8 mouse cellular contexts compared by ENCODE assay signal in genomic region chr11:98022253-98022554, GRCm38 (mm10). TPM values are rescaled to one million over a fixed set of nuclear protein-coding genes. Genes with fewer than 3 reads are reported as not detected.
DNase-seq lines count a peak whose midpoint lies in the region; ATAC-seq and TF ChIP-seq lines count a peak whose summit lies in the region.

No protein-coding gene starts in this region.

- DNase-seq in lung, adult 2 months: no peak
- no peak for DNase-seq in lung, adult 18-20 months
- no peak for DNase-seq in embryonic facial prominence, embryonic 14.5 days (ENCODE audit: low spot score)
- DNase-seq in thymus, postnatal 36 days: no peak
- DNase-seq in adrenal gland, postnatal 36 days: no peak
- DNase-seq in ovary, postnatal 14 days (ENCODE audit: low spot score): no peak

- H3K4me2 ChIP-seq in embryonic facial prominence, embryonic 14.5 days (ENCODE audit: low read depth, low read length): peak overlapping the region; percentile 88
- peak overlapping the region; percentile 98 for H3K4me2 ChIP-seq in intestine, embryonic 15.5 days (replicated peaks)
- H3K4me2 ChIP-seq in myocyte (ENCODE audit: low read depth): peak overlapping the region; percentile 91

- no peaks in the 10 kb centered on the region for H3K9me3 ChIP-seq in embryonic facial prominence, embryonic 14.5 days (ENCODE audit: control insufficient read depth, low read length)
- H3K9me3 ChIP-seq in intestine, embryonic 15.5 days: no peaks in the 10 kb centered on the region

- H3ac ChIP-seq in myocyte (ENCODE audit: control insufficient read depth, insufficient read length): peak overlapping the region; percentile 60

- peaks cover 8% of the 10 kb centered on the region for H3K4me1 ChIP-seq in lung, adult 2 months (ENCODE audit: control insufficient read depth, insufficient read depth, low read length)
- H3K4me1 ChIP-seq in embryonic facial prominence, embryonic 14.5 days (ENCODE audit: control insufficient read depth, insufficient read depth, low read length): peaks cover 34% of the 10 kb centered on the region
- H3K4me1 ChIP-seq in intestine, embryonic 15.5 days (replicated peaks): peaks cover 32% of the 10 kb centered on the region

- no peak; the same call in 1 of the 2 replicates for ATAC-seq in embryonic facial prominence, embryonic 14.5 days (ENCODE audit: low read depth)
- ATAC-seq in intestine, embryonic 15.5 days: no peak; the same call in 1 of the 2 replicates

- peaks cover 11% of the 10 kb centered on the region for H3K36me3 ChIP-seq in embryonic facial prominence, embryonic 14.5 days (ENCODE audit: control insufficient read depth, insufficient read depth, low read length)
- 0 out of 2 replicates have a peak, but pooled peaks cover 2% of the 10 kb centered on the region for H3K36me3 ChIP-seq in intestine, embryonic 15.5 days
- peaks cover 18% of the 10 kb centered on the region for H3K36me3 ChIP-seq in myocyte (ENCODE audit: control insufficient read depth, insufficient read depth)

- peak overlapping the region; percentile 81 for H3K9ac ChIP-seq in embryonic facial prominence, embryonic 14.5 days (ENCODE audit: low read depth, low read length)
- H3K9ac ChIP-seq in intestine, embryonic 15.5 days: peak overlapping the region; percentile 85

- H3K27me3 ChIP-seq in embryonic facial prominence, embryonic 14.5 days (replicated peaks; ENCODE audit: control insufficient read depth, insufficient read depth, low read length): no peaks in the 10 kb centered on the region
- no peaks in the 10 kb centered on the region for H3K27me3 ChIP-seq in intestine, embryonic 15.5 days (replicated peaks)
- no peaks in the 10 kb centered on the region for H3K27me3 ChIP-seq in myocyte (ENCODE audit: control insufficient read depth, insufficient read depth, insufficient read length)

- no peak for TF ChIP-seq POLR2A in lung, adult 2 months (IDR thresholded peaks at IDR 0.05; ENCODE audit: borderline replicate concordance, extremely low read depth, low read depth, low read length)
- no peak for TF ChIP-seq POLR2A in myocyte (IDR thresholded peaks at IDR 0.05; ENCODE audit: insufficient read length, low read depth)

- TF ChIP-seq CTCF in lung, adult 2 months (IDR thresholded peaks at IDR 0.05; ENCODE audit: insufficient read depth, low read length): no peak

- H3K4me3 ChIP-seq in lung, adult 2 months (replicated peaks; ENCODE audit: extremely low read depth, low read depth, low read length): peak overlapping the region; percentile 75
- peak overlapping the region; percentile 72 for H3K4me3 ChIP-seq in embryonic facial prominence, embryonic 14.5 days (ENCODE audit: low read depth, low read length)
- peak overlapping the region; percentile 77 for H3K4me3 ChIP-seq in intestine, embryonic 15.5 days (replicated peaks)
- peak overlapping the region; percentile 96 for H3K4me3 ChIP-seq in myocyte

- peaks cover 19% of the 10 kb centered on the region for H3K79me2 ChIP-seq in myocyte (ENCODE audit: control insufficient read depth, insufficient read depth)

- WGBS in lung, adult 2 months: 1% methylated on average over 23 of the region's 23 CpGs
- 1% methylated on average over 14 of the region's 23 CpGs for WGBS in embryonic facial prominence, embryonic 14.5 days
- WGBS in intestine, embryonic 15.5 days: under 1% methylated on average over 23 of the region's 23 CpGs

- H3K27ac ChIP-seq in embryonic facial prominence, embryonic 14.5 days (replicated peaks; ENCODE audit: low read depth, low read length): peak overlapping the region; percentile 87
- peak overlapping the region; percentile 79 for H3K27ac ChIP-seq in intestine, embryonic 15.5 days

TF ChIP-seq in myocyte, 11 proteins besides CTCF, POLR2A, EP300 and RAD21:
- TF ChIP-seq REST (IDR thresholded peaks at IDR 0.05; ENCODE audit: insufficient read depth, insufficient read length) (no peak), MAX (IDR thresholded peaks at IDR 0.05; ENCODE audit: low read depth) (no peak), SRF (IDR thresholded peaks at IDR 0.05; ENCODE audit: control insufficient read depth, insufficient read length, low read depth) (no peak), USF1 (IDR thresholded peaks at IDR 0.05; ENCODE audit: low read depth) (no peak), MYOG (IDR thresholded peaks at IDR 0.05; ENCODE audit: control insufficient read depth in 1 of 3, insufficient read depth in 1 of 3, insufficient read length in 2 of 3, low read depth in 2 of 3) (no peak), CEBPB (IDR thresholded peaks at IDR 0.05; ENCODE audit: insufficient read depth, poor library complexity, severe bottlenecking) (no peak), MYOD1 (IDR thresholded peaks at IDR 0.05; ENCODE audit: control insufficient read depth in 1 of 3, insufficient read length in 2 of 3, low read depth in 2 of 3) (no peak), TCF3 (IDR thresholded peaks at IDR 0.05; ENCODE audit: insufficient read length, low read depth) (no peak), POLR2AphosphoS2 (IDR thresholded peaks at IDR 0.05; ENCODE audit: insufficient read length, low read depth) (no peak), E2F4 (IDR thresholded peaks at IDR 0.05; ENCODE audit: insufficient read depth) (no peak), TCF12 (IDR thresholded peaks at IDR 0.05; ENCODE audit: insufficient read depth, poor library complexity, severe bottlenecking) (no peak)
TF ChIP-seq in myocyte: peak in this region for 0.

RNA-seq across cellular contexts. Expression of gene Cacnb1, which starts 0.6 kb away (rescaled TPM):
- polyA plus RNA-seq in lung, adult 2 months (2012; rRNA removed): 16.0 and 25.6 TPM in 2 replicates
- 25.1 and 30.4 TPM in 2 replicates for polyA plus RNA-seq in embryonic facial prominence, embryonic 14.5 days (2014; fragmentation: Nextera tagmentation; extraction: Ambion mirVana)
- polyA plus RNA-seq in intestine, embryonic 15.5 days (2015; fragmentation: Nextera tagmentation; extraction: Ambion mirVana): 6.5 and 7.5 TPM in 2 replicates
- polyA plus RNA-seq in myocyte (2012; fragmentation: generic; extraction: Trizol): 163 TPM
- total RNA-seq in adrenal gland, postnatal 36 days (2021): 1 to 10 TPM; 6.9 to 8.4 TPM

RNA-seq across cellular contexts. Expression of gene Rpl19, which starts 4.3 kb away (rescaled TPM):
- 426 and 513 TPM in 2 replicates for polyA plus RNA-seq in lung, adult 2 months (2012; rRNA removed)
- polyA plus RNA-seq in embryonic facial prominence, embryonic 14.5 days (2014; fragmentation: Nextera tagmentation; extraction: Ambion mirVana): 1,126 and 1,148 TPM in 2 replicates
- 1,063 and 1,131 TPM in 2 replicates for polyA plus RNA-seq in intestine, embryonic 15.5 days (2015; fragmentation: Nextera tagmentation; extraction: Ambion mirVana)
- polyA plus RNA-seq in myocyte (2012; fragmentation: generic; extraction: Trizol): 2,972 TPM
- total RNA-seq in adrenal gland, postnatal 36 days (2021): 1,000 to 10,000 TPM; 1,174 to 1,217 TPM

RNA-seq across cellular contexts. Expression of gene Arl5c, which starts 26.2 kb away (rescaled TPM):
- 2.7 and 5.1 TPM in 2 replicates for polyA plus RNA-seq in lung, adult 2 months (2012; rRNA removed)
- polyA plus RNA-seq in embryonic facial prominence, embryonic 14.5 days (2014; fragmentation: Nextera tagmentation; extraction: Ambion mirVana): 6.1 and 7.0 TPM in 2 replicates
- 7.6 and 11.8 TPM in 2 replicates for polyA plus RNA-seq in intestine, embryonic 15.5 days (2015; fragmentation: Nextera tagmentation; extraction: Ambion mirVana)
- 2.1 TPM for polyA plus RNA-seq in myocyte (2012; fragmentation: generic; extraction: Trizol)
- under 1 TPM; 0.76 to 0.92 TPM for total RNA-seq in adrenal gland, postnatal 36 days (2021)

RNA-seq across cellular contexts. Expression of gene Stac2, which starts 31.1 kb away (rescaled TPM):
- polyA plus RNA-seq in lung, adult 2 months (2012; rRNA removed): 0.88 and 1.2 TPM in 2 replicates
- polyA plus RNA-seq in embryonic facial prominence, embryonic 14.5 days (2014; fragmentation: Nextera tagmentation; extraction: Ambion mirVana): 0.51 and 0.54 TPM in 2 replicates
- 0.16 and 0.29 TPM in 2 replicates for polyA plus RNA-seq in intestine, embryonic 15.5 days (2015; fragmentation: Nextera tagmentation; extraction: Ambion mirVana)
- 41.7 TPM for polyA plus RNA-seq in myocyte (2012; fragmentation: generic; extraction: Trizol)
- 1 to 10 TPM; 1.7 to 6.9 TPM for total RNA-seq in adrenal gland, postnatal 36 days (2021)

RNA-seq across cellular contexts. Expression of gene Plxdc1, which starts 36.0 kb away (rescaled TPM):
- polyA plus RNA-seq in lung, adult 2 months (2012; rRNA removed): 18.5 and 20.9 TPM in 2 replicates
- polyA plus RNA-seq in embryonic facial prominence, embryonic 14.5 days (2014; fragmentation: Nextera tagmentation; extraction: Ambion mirVana): 1.6 and 2.0 TPM in 2 replicates
- 0.47 and 0.49 TPM in 2 replicates for polyA plus RNA-seq in intestine, embryonic 15.5 days (2015; fragmentation: Nextera tagmentation; extraction: Ambion mirVana)
- 2.7 TPM for polyA plus RNA-seq in myocyte (2012; fragmentation: generic; extraction: Trizol)
- total RNA-seq in adrenal gland, postnatal 36 days (2021): 10 to 100 TPM in 1 of 2 experiments, 1 to 10 TPM in 1; 7.1 to 17.2 TPM
